Mouse (Mus musculus): ENCODE measurements at regions not wholly inside any gene's neighbourhood (a gene's known extent, or its start where the extent isn't known, plus 50 kb on each side); places are given as distances from the start of the nearest gene placed in this dataset. TPM values are rescaled to one million over a fixed set of nuclear protein-coding genes. Genes with fewer than 3 reads are reported as not detected.

Small RNAs in the stretch of these regions (microRNA-seq; reads per million reads assigned to microRNA genes)
- gene Mir6363: not detected
